Mouse (Mus musculus) myocyte (in vitro differentiated cells): Measurements from ENCODE around the gene Loxl1. TPM values are rescaled to one million over a fixed set of nuclear protein-coding genes. Genes with fewer than 3 reads are reported as not detected.

Experiments
- H3K27me3 ChIP-seq: one replicate; pipeline ENCODE4 v1.6.1; 2011; ENCODE audit not compliant: control insufficient read depth, insufficient read depth, insufficient read length
- H3K36me3 ChIP-seq: one replicate; pipeline ENCODE4 v1.6.1; 2011; ENCODE audit not compliant: control insufficient read depth, insufficient read depth
- H3K4me2 ChIP-seq: one replicate; pipeline ENCODE4 v1.6.1; 2011; ENCODE audit warnings: low read depth, control low read depth
- H3K4me3 ChIP-seq: one replicate; pipeline ENCODE4 v1.5.1; 2011; ENCODE audit warnings: mild to moderate bottlenecking, control low read depth, moderate library complexity
- H3K79me2 ChIP-seq: one replicate; pipeline ENCODE4 v1.6.1; 2011; ENCODE audit not compliant: control insufficient read depth, insufficient read depth
- H3ac ChIP-seq: one replicate; pipeline ENCODE4 v1.6.1; 2011; ENCODE audit not compliant: control insufficient read depth, insufficient read length
- CEBPB ChIP-seq: IDR thresholded peaks from 2 replicates; pipeline ENCODE4 v1.6.1; 2011; ENCODE audit warnings: mild to moderate bottlenecking, moderate library complexity; ENCODE audit not compliant: poor library complexity, insufficient read depth, severe bottlenecking
- E2F4 ChIP-seq: IDR thresholded peaks from one replicate; pipeline ENCODE4 v1.6.1; 2011; ENCODE audit warnings: mild to moderate bottlenecking, control low read depth, moderate library complexity; ENCODE audit not compliant: insufficient read depth
- MAX ChIP-seq: IDR thresholded peaks from one replicate; pipeline ENCODE4 v1.6.1; 2011; ENCODE audit warnings: low read depth, mild to moderate bottlenecking, control low read depth
- MYOD1 ChIP-seq, 3 experiments: IDR thresholded peaks; one replicate each; pipeline ENCODE4 v1.6.1; 2011; ENCODE audit warnings: control low read depth in 2 of 3, low read depth in 2 of 3, mild to moderate bottlenecking in 2 of 3, moderate library complexity in 1 of 3; ENCODE audit not compliant: insufficient read length in 2 of 3, control insufficient read depth in 1 of 3
- MYOG ChIP-seq, 3 experiments: IDR thresholded peaks; one replicate each; pipeline ENCODE4 v1.6.1; 2011; ENCODE audit warnings: control low read depth in 2 of 3, low read depth in 2 of 3, mild to moderate bottlenecking in 2 of 3; ENCODE audit not compliant: insufficient read length in 2 of 3, control insufficient read depth in 1 of 3, insufficient read depth in 1 of 3
- POLR2A ChIP-seq: IDR thresholded peaks from one replicate; pipeline ENCODE4 v1.6.1; 2011; ENCODE audit warnings: low read depth, mild to moderate bottlenecking, control low read depth, moderate library complexity; ENCODE audit not compliant: insufficient read length
- POLR2AphosphoS2 ChIP-seq: IDR thresholded peaks from one replicate; pipeline ENCODE4 v1.6.1; 2011; ENCODE audit warnings: low read depth, control low read depth; ENCODE audit not compliant: insufficient read length
- REST ChIP-seq: IDR thresholded peaks from one replicate; pipeline ENCODE4 v1.6.1; 2011; ENCODE audit warnings: mild to moderate bottlenecking, control low read depth, moderate library complexity; ENCODE audit not compliant: insufficient read depth, insufficient read length
- SRF ChIP-seq: IDR thresholded peaks from one replicate; pipeline ENCODE4 v1.6.1; 2011; ENCODE audit warnings: low read depth; ENCODE audit not compliant: control insufficient read depth, insufficient read length
- TCF12 ChIP-seq: IDR thresholded peaks from one replicate; pipeline ENCODE4 v1.6.1; 2011; ENCODE audit warnings: mild to moderate bottlenecking, control low read depth; ENCODE audit not compliant: poor library complexity, insufficient read depth, severe bottlenecking
- TCF3 ChIP-seq: IDR thresholded peaks from one replicate; pipeline ENCODE4 v1.6.1; 2011; ENCODE audit warnings: low read depth, control low read depth; ENCODE audit not compliant: insufficient read length
- USF1 ChIP-seq: IDR thresholded peaks from one replicate; pipeline ENCODE4 v1.6.1; 2011; ENCODE audit warnings: low read depth, mild to moderate bottlenecking, control low read depth, moderate library complexity
- polyA plus RNA-seq: library from polyadenylated mRNA; unstranded; fragments of >200 nt; fragmentation: generic; extraction: Trizol; gene quantifications from one replicate; pipeline ENCODE4 v1.2.1, GENCODE M21; 2012; ENCODE audit warnings: missing spikeins

Loxl1 gene
- polyA plus RNA-seq, 1 experiment, result 46.1 TPM

DNA sequence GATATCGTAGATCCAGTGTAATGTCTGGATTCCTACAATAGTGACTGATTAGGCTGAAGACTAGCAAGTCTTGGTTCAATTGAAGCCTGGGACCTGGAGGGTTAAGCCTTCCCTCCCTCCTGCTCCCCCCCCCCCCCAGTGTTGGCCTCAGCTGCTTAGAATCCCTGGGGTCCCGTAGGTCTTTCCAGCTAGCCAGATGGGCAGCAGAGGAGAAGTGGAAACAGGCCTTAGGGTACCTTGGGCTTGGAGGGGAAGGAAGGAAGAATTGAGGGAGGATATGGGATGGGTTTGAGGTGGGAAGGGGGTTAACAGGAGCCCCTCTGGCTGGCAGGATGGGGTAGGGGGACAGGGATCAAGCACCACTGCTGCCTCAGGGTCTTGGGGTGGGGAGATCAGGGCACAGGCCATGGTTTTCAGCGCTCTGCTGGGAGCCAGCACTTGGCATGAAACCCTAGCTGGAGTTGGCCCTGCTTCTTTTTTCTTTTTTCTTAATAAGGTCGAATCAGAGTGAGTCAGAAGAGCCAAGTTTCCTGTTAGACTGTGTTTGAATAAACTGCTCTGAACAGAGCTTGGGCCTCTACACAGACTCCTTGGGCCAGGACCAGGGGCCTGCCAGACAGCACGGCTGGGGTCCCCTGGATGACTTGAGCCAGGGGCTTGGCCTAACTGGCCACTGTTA lies 1.8 kb upstream of the Loxl1 start:
- peak overlapping the region; percentile 13 for H3K4me2 ChIP-seq
- no peak overlapping the region for H3ac ChIP-seq
- H3K79me2 ChIP-seq, result peaks cover 3% of the 10 kb centered on the region
- no peak overlapping the region for H3K4me3 ChIP-seq
- no peaks in the 10 kb centered on the region for H3K27me3 ChIP-seq
- no peaks in the 10 kb centered on the region for H3K36me3 ChIP-seq
- no peak for TF ChIP-seq SRF
- no peak for TF ChIP-seq POLR2A

DNA sequence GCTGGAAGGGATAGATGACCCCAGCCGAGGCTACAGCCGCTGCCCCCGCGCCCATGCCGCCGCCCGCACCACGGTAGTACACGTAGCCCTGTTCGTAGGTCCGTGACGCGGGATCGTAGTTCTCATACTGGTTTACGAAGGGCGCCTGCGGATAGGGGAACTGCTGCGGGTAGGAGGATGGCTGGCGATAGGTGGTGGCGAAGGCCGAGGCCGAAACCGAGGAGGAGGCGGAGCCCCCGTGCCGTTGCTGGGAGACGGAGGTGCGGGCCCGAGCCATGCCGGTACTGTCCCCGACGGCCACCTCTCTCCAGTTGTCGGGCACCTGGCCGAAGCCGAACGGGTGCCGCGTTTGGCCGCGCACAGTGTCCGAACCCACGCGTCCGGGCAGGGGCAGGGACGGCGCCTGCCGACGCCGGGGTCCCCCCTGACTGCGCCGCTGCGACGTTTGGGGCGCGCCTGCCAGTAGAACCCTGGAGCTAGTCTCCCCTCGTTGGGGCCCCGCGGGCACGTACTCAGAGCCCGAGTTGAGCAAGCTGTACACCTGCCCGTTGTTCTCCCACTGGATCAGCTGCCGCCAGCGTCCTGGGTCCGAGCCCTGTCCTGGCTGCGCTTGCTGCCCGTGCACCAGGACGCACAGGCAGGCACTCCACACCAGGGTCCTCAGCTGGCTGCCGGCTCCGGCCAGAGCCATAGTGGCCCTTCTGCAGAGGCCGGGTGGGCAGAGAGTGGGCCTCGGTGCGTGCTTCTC lies 616 bp downstream of the Loxl1 start:
- no peaks in the 10 kb centered on the region for H3K36me3 ChIP-seq
- H3K4me3 ChIP-seq, result peak overlapping the region; percentile 5
- peak overlapping the region; percentile 53 for H3K4me2 ChIP-seq
- no peak for TF ChIP-seq USF1
- TF ChIP-seq POLR2AphosphoS2, result no peak
- no peak for TF ChIP-seq MYOD1 (IDR thresholded peaks at IDR 0.05; ENCODE audit: control insufficient read depth in 1 of 3, insufficient read length in 2 of 3, low read depth in 2 of 3)
- no peak for TF ChIP-seq MYOG (IDR thresholded peaks at IDR 0.05; ENCODE audit: control insufficient read depth in 1 of 3, insufficient read depth in 1 of 3, insufficient read length in 2 of 3, low read depth in 2 of 3)
- no peak for TF ChIP-seq E2F4
- TF ChIP-seq MAX, result no peak
- TF ChIP-seq POLR2A, result no peak
- no peak for TF ChIP-seq CEBPB
- no peak for TF ChIP-seq TCF3
- no peak for TF ChIP-seq REST
- no peaks in the 10 kb centered on the region for H3K27me3 ChIP-seq
- H3ac ChIP-seq, result peak overlapping the region; percentile 1
- H3K79me2 ChIP-seq, result peaks cover 3% of the 10 kb centered on the region

DNA sequence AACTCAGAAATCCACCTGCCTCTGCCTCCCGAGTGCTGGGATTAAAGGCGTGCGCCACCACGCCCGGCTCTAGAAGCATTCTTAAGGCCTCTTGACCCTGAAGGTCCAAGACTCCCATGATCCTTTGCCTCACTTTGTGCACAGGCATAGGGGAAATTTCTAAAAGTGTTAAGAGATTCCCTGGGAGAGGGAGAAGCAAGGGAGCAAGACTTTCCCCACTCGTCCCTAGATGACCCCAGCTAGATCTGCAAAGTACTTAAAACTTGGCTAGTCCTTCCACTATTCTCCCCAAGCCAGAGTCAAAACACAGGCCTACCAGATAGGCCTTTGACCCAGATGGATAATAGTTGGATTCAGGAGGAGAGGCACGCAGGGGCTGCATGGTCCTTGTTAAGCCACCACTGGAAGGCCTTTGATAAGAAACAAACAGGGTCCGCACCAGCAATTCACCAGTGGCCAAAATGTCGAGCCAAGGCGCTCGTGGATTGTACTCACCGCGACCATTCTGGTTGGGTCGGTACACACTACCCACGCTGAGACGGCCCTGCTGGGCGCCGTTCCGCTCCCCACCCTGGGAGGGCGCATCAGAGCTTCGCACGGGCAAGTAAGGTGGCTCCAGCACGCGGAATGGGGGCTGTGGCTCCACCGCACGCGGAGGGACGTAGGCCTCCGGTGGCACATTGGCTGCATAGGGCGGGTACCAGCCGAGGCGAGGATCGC lies 1.6 kb downstream of the Loxl1 start:
- H3K36me3 ChIP-seq, result no peaks in the 10 kb centered on the region
- no peaks in the 10 kb centered on the region for H3K27me3 ChIP-seq
- H3K4me3 ChIP-seq, result peak overlapping the region; percentile 3
- H3K4me2 ChIP-seq, result peak overlapping the region; percentile 40
- no peak for TF ChIP-seq TCF12
- no peak for TF ChIP-seq MAX
- H3K79me2 ChIP-seq, result peaks cover 3% of the 10 kb centered on the region
- H3ac ChIP-seq, result no peak overlapping the region

DNA sequence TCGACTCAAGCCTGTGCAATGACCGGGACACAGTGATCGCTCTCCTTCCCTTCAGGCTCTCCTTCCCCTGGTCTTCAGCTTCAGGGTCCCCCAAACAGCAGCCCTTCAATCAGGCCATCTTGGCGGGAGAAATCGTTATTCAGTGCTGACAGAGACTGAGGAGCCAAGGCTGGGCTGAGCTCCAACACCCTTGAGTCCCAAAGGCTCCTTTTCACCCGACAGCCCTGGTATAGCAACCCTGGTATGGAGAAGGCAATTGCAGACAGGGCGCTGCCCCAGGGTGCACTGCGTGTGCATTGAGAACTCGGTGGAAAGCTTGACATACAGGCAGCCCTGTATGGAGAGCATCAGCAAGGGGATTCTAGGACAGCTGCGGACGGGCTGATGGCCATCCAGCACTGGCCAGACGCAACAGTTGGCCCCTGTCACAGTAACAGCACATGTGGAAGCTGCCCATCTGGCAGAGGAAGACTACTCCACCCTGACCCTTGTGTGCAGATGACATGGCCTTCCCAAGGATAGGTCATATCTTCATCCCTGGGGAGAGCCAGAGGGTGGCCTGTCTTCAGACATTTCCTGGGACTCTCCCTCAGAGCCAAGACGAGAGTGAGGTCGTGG lies 2.8 kb downstream of the Loxl1 start:
- H3K79me2 ChIP-seq, result peaks cover 3% of the 10 kb centered on the region
- no peaks in the 10 kb centered on the region for H3K27me3 ChIP-seq
- TF ChIP-seq TCF12 (no peak), REST (no peak), MYOD1 (IDR thresholded peaks at IDR 0.05; ENCODE audit: control insufficient read depth in 1 of 3, insufficient read length in 2 of 3, low read depth in 2 of 3) (peak in 2 of 3 experiments; percentile 47 to 66), MYOG (IDR thresholded peaks at IDR 0.05; ENCODE audit: control insufficient read depth in 1 of 3, insufficient read depth in 1 of 3, insufficient read length in 2 of 3, low read depth in 2 of 3) (peak in 2 of 3 experiments; percentile 35 to 64), CEBPB (no peak), POLR2AphosphoS2 (no peak), USF1 (no peak)
- no peaks in the 10 kb centered on the region for H3K36me3 ChIP-seq
- no peak overlapping the region for H3ac ChIP-seq
- peak overlapping the region; percentile 3 for H3K4me3 ChIP-seq
- peak overlapping the region; percentile 42 for H3K4me2 ChIP-seq

DNA sequence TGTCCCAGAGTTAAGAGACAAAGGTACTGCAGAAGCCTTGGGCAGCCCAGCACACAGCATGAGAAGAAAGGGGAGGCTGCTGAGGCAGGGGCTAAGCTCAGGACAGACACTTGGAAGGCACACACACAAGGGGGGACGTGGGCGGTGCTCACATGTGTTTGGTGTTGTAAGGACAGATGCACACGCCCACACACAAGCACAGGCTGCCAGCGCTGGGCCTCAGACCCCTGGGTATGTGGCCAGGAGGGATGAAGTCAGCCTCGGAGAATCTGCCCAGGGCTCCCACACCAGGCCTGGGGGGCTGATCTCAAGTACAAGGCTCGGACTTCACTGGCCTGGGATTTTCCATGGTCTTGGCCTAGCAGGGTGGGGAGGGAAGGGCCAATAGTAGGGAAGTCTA lies 4.6 kb downstream of the Loxl1 start:
- H3ac ChIP-seq, result no peak overlapping the region
- no peaks in the 10 kb centered on the region for H3K27me3 ChIP-seq
- peaks cover 3% of the 10 kb centered on the region for H3K79me2 ChIP-seq
- no peak for TF ChIP-seq CEBPB
- no peak for TF ChIP-seq SRF
- TF ChIP-seq MAX, result no peak
- peak; percentile 83 for TF ChIP-seq TCF12
- peak; percentile 35 for TF ChIP-seq POLR2A
- TF ChIP-seq TCF3, result peak; percentile 76
- no peak for TF ChIP-seq REST
- peak in 2 of 3 experiments; percentile 93 to 96 for TF ChIP-seq MYOG (IDR thresholded peaks at IDR 0.05; ENCODE audit: control insufficient read depth in 1 of 3, insufficient read depth in 1 of 3, insufficient read length in 2 of 3, low read depth in 2 of 3)
- no peak for TF ChIP-seq E2F4
- TF ChIP-seq USF1, result no peak
- TF ChIP-seq POLR2AphosphoS2, result peak; percentile 40
- peak in 2 of 3 experiments; percentile 97 to 98 for TF ChIP-seq MYOD1 (IDR thresholded peaks at IDR 0.05; ENCODE audit: control insufficient read depth in 1 of 3, insufficient read length in 2 of 3, low read depth in 2 of 3)
- peak overlapping the region; percentile 65 for H3K4me2 ChIP-seq
- no peak overlapping the region for H3K4me3 ChIP-seq
- no peaks in the 10 kb centered on the region for H3K36me3 ChIP-seq
